Mouse (Mus musculus) lung, postnatal 0 days (tissue): Measurements from ENCODE around the gene Itga9. TPM values are rescaled to one million over a fixed set of nuclear protein-coding genes. Genes with fewer than 3 reads are reported as not detected.

Source experiments
- ATAC-seq: fragments of 200-750 bp; cut with Nextera tagmentation; 2 replicates; pipeline ENCODE4 v1.8.0; 2017; ENCODE audit warnings: moderate library complexity
- DNase-seq: peaks from one replicate; pipeline ENCODE4 v3.0.0-alpha.2; 2016; ENCODE audit warnings: low spot score
- H3K27ac ChIP-seq: fragments of 300-500 bp; sonication (generic); 2 replicates; pipeline ENCODE4 v1.5.1; 2014; ENCODE audit warnings: antibody characterized with exemption, mild to moderate bottlenecking, low read length, mixed read lengths
- H3K27me3 ChIP-seq: fragments of 300-500 bp; sonication (generic); replicated peaks from 2 replicates; pipeline ENCODE4 v1.6.1; 2014; ENCODE audit warnings: low read length, mixed read lengths; ENCODE audit not compliant: insufficient read depth
- H3K36me3 ChIP-seq: fragments of 300-500 bp; sonication (generic); 2 replicates; pipeline ENCODE4 v1.6.1; 2014; ENCODE audit warnings: low read length, mixed read lengths; ENCODE audit not compliant: insufficient read depth
- H3K4me1 ChIP-seq: fragments of 300-500 bp; sonication (generic); 2 replicates; pipeline ENCODE4 v1.6.1; 2014; ENCODE audit warnings: antibody characterized with exemption, low read depth, low read length, mixed read lengths; ENCODE audit not compliant: insufficient read depth
- H3K4me2 ChIP-seq: fragments of 300-500 bp; sonication (generic); replicated peaks from 2 replicates; pipeline ENCODE4 v1.6.1; 2014; ENCODE audit warnings: low read depth, mild to moderate bottlenecking, low read length, moderate library complexity, mixed read lengths
- H3K4me3 ChIP-seq: fragments of 300-500 bp; sonication (generic); 2 replicates; pipeline ENCODE4 v1.5.1; 2014; ENCODE audit warnings: low read depth, low read length
- H3K9ac ChIP-seq: fragments of 300-500 bp; sonication (generic); replicated peaks from 2 replicates; pipeline ENCODE4 v1.6.1; 2014; ENCODE audit warnings: low read depth, mild to moderate bottlenecking
- H3K9me3 ChIP-seq: fragments of 300-500 bp; sonication (generic); 2 replicates; pipeline ENCODE4 v1.6.1; 2016; ENCODE audit warnings: low read length, mixed read lengths
- CTCF ChIP-seq: IDR thresholded peaks from 2 replicates; pipeline ENCODE4 v1.5.1; 2016; ENCODE audit warnings: antibody characterized with exemption, mild to moderate bottlenecking
- EP300 ChIP-seq: IDR thresholded peaks from 2 replicates; pipeline ENCODE4 v1.6.1; 2016; ENCODE audit warnings: antibody characterized with exemption, mild to moderate bottlenecking, control low read depth
- WGBS: fragments of 180-500 bp; shearing (Covaris S2); extraction: QIAGEN DNeasy Blood & Tissue Kit; methylation state at CpG from one replicate; pipeline ENCODE4 v1.1.7; 2014; 5-methylcytosine and 5-hydroxymethylcytosine counted together
- polyA plus RNA-seq: library from polyadenylated mRNA; unstranded; fragments of >200 nt; fragmentation: Nextera tagmentation; extraction: Ambion mirVana; gene quantifications from 2 replicates; pipeline ENCODE4 v1.2.1, GENCODE M21; 2015

Itga9 gene
- polyA plus RNA-seq, 1 experiment from 2014 or later, result 24.2 TPM

GRCm38 (mm10) chr9:118631775-118632757 is 25.6 kb downstream of the Itga9 start:
- H3K36me3 ChIP-seq, result no peaks in the 10 kb centered on the region; the same call in 1 of the 2 replicates
- 71% methylated on average over 6 of the region's 6 CpGs for WGBS
- H3K4me3 ChIP-seq, result no peak overlapping the region
- no peaks in the 10 kb centered on the region; the same call in 1 of the 2 replicates for H3K4me1 ChIP-seq
- H3K27ac ChIP-seq, result no peak overlapping the region
- ATAC-seq, result no peak
- no peak for DNase-seq
- H3K4me2 ChIP-seq, result no peak overlapping the region
- no peaks in the 10 kb centered on the region for H3K9me3 ChIP-seq
- no peak overlapping the region for H3K9ac ChIP-seq
- no peaks in the 10 kb centered on the region for H3K27me3 ChIP-seq
- TF ChIP-seq CTCF (no peak), EP300 (no peak)

GRCm38 (mm10) chr9:118632758-118633143 is 26.3 kb downstream of the Itga9 start:
- Histone ChIP-seq H3K27me3 (no peaks in the 10 kb centered on the region), H3K4me3 (no peak overlapping the region), H3K4me2 (no peak overlapping the region), H3K9ac (no peak overlapping the region), H3K4me1 (no peaks in the 10 kb centered on the region; the same call in 1 of the 2 replicates), H3K9me3 (no peaks in the 10 kb centered on the region), H3K36me3 (no peaks in the 10 kb centered on the region; the same call in 1 of the 2 replicates), H3K27ac (no peak overlapping the region)
- peak; percentile 55 for ATAC-seq
- WGBS, result 31% methylated on average over 13 of the region's 14 CpGs
- no peak for TF ChIP-seq EP300
- no peak for TF ChIP-seq CTCF
- peak; percentile 39 for DNase-seq

GRCm38 (mm10) chr9:118638642-118639210 is 32.2 kb downstream of the Itga9 start:
- 78% methylated on average over 5 of the region's 5 CpGs for WGBS
- Histone ChIP-seq H3K27ac (no peak overlapping the region), H3K9ac (no peak overlapping the region), H3K4me2 (no peak overlapping the region), H3K27me3 (no peaks in the 10 kb centered on the region), H3K36me3 (no peaks in the 10 kb centered on the region; the same call in 1 of the 2 replicates), H3K4me3 (no peak overlapping the region), H3K4me1 (no peaks in the 10 kb centered on the region), H3K9me3 (no peaks in the 10 kb centered on the region)
- DNase-seq (no peak), ATAC-seq (no peak)
- no peak for TF ChIP-seq EP300
- TF ChIP-seq CTCF, result no peak

GRCm38 (mm10) chr9:118645698-118646355 is 39.3 kb downstream of the Itga9 start:
- no peak overlapping the region for H3K4me2 ChIP-seq
- no peaks in the 10 kb centered on the region for H3K9me3 ChIP-seq
- TF ChIP-seq CTCF, result no peak
- TF ChIP-seq EP300, result no peak
- no peaks in the 10 kb centered on the region for H3K27me3 ChIP-seq
- DNase-seq (peak; percentile 22), ATAC-seq (no peak)
- peaks cover 9% of the 10 kb centered on the region; the same call in 1 of the 2 replicates for H3K4me1 ChIP-seq
- H3K9ac ChIP-seq, result no peak overlapping the region
- peak overlapping the region; percentile 16; the same call in 1 of the 2 replicates for H3K27ac ChIP-seq
- H3K36me3 ChIP-seq, result no peaks in the 10 kb centered on the region
- H3K4me3 ChIP-seq, result no peak overlapping the region
- WGBS, result 66% methylated on average over 17 of the region's 17 CpGs

GRCm38 (mm10) chr9:118647495-118647894 is 41.0 kb downstream of the Itga9 start:
- TF ChIP-seq CTCF (no peak), EP300 (peak; percentile 97)
- WGBS, result 33% methylated on average over 3 of the region's 3 CpGs
- Histone ChIP-seq H3K36me3 (no peaks in the 10 kb centered on the region), H3K9me3 (no peaks in the 10 kb centered on the region), H3K27ac (peak overlapping the region; percentile 81), H3K4me2 (no peak overlapping the region), H3K27me3 (no peaks in the 10 kb centered on the region), H3K4me1 (peaks cover 18% of the 10 kb centered on the region; the same call in 1 of the 2 replicates), H3K9ac (no peak overlapping the region), H3K4me3 (no peak overlapping the region)
- ATAC-seq, result peak; percentile 93
- DNase-seq, result peak; percentile 95

GRCm38 (mm10) chr9:118650976-118651375 is 44.5 kb downstream of the Itga9 start:
- H3K4me1 ChIP-seq, result peaks cover 18% of the 10 kb centered on the region; the same call in 1 of the 2 replicates
- no peaks in the 10 kb centered on the region for H3K36me3 ChIP-seq
- H3K9ac ChIP-seq, result no peak overlapping the region
- no peaks in the 10 kb centered on the region for H3K9me3 ChIP-seq
- no peak overlapping the region for H3K4me2 ChIP-seq
- H3K27ac ChIP-seq, result peak overlapping the region; percentile 81
- DNase-seq (peak; percentile 88), ATAC-seq (peak; percentile 76)
- H3K27me3 ChIP-seq, result no peaks in the 10 kb centered on the region
- H3K4me3 ChIP-seq, result no peak overlapping the region
- WGBS, result 26% methylated on average over 4 of the region's 4 CpGs
- TF ChIP-seq EP300 (peak; percentile 95), CTCF (no peak)
